Comparison of ENCODE assay signal across 7 mouse cellular contexts in the genomic region with DNA sequence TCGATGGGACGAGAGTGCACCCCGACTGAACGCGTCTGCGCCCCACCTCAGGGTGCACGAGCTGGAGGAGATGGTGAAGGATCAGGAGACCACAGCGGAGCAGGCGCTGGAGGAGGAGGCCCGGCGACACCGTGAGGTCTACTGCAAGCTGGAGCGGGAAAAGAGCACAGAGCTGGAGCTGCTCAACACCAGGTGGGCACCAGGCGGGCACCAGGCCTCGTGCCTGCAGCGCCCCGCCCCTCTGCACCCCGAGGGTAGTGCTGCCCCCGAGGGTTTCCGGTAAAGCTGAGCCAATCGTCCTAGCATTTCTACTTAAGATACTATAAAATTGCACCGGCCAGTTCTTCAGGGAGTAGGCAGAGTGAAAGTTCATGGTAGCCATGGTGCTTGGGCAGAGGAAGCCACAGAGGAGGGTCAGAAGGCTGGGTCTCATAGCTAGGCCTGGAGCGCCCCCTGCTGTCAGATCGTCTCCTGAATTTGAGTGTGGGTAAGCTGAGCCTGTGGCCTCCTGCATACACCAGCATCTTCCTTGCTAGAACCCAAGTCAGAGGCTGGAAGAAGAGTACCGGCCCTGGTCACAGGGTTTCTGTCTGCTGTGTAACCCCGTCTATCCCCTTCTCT.
DNase-seq lines count a peak whose midpoint lies in the region; ATAC-seq and TF ChIP-seq lines count a peak whose summit lies in the region.

No protein-coding gene starts in this region.

- H3K4me2 ChIP-seq in intestine, postnatal 0 days (replicated peaks; ENCODE audit: low read depth) = no peak overlapping the region
- H3K4me2 ChIP-seq in midbrain, embryonic 13.5 days (replicated peaks) = no peak overlapping the region

- no peak overlapping the region for H3K27ac ChIP-seq in intestine, postnatal 0 days (ENCODE audit: low read depth, low read length)
- H3K27ac ChIP-seq in midbrain, embryonic 13.5 days = no peak overlapping the region
- H3K27ac ChIP-seq in small intestine, adult 2 months (ENCODE audit: insufficient read depth, low read depth, low read length) = no peak overlapping the region

- H3K27me3 ChIP-seq in intestine, postnatal 0 days (replicated peaks; ENCODE audit: control insufficient read depth, insufficient read depth, low read length) = no peaks in the 10 kb centered on the region
- H3K27me3 ChIP-seq in midbrain, embryonic 13.5 days = no peaks in the 10 kb centered on the region
- no peaks in the 10 kb centered on the region for H3K27me3 ChIP-seq in small intestine, adult 2 months (ENCODE audit: control insufficient read depth, insufficient read depth, low read length)

- H3K4me3 ChIP-seq in intestine, postnatal 0 days (ENCODE audit: low read depth, low read length) = no peak overlapping the region
- no peak overlapping the region for H3K4me3 ChIP-seq in midbrain, embryonic 13.5 days (replicated peaks)
- H3K4me3 ChIP-seq in small intestine, adult 2 months (ENCODE audit: low read depth, low read length) = no peak overlapping the region

- WGBS in intestine, postnatal 0 days = 65% methylated on average over 26 of the region's 26 CpGs
- 67% methylated on average over 26 of the region's 26 CpGs for WGBS in midbrain, embryonic 13.5 days
- WGBS in small intestine, adult 2 months = 60% methylated on average over 26 of the region's 26 CpGs

- no peaks in the 10 kb centered on the region; the same call in 1 of the 2 replicates for H3K36me3 ChIP-seq in intestine, postnatal 0 days (ENCODE audit: control insufficient read depth, insufficient read depth)
- peaks cover 53% of the 10 kb centered on the region for H3K36me3 ChIP-seq in midbrain, embryonic 13.5 days
- H3K36me3 ChIP-seq in small intestine, adult 2 months (ENCODE audit: control insufficient read depth, insufficient read depth, low read length) = peaks cover 2% of the 10 kb centered on the region; the same call in 1 of the 2 replicates

- no peaks in the 10 kb centered on the region for H3K4me1 ChIP-seq in intestine, postnatal 0 days (replicated peaks; ENCODE audit: control insufficient read depth, insufficient read depth, low read length)
- peaks cover 5% of the 10 kb centered on the region; the same call in 1 of the 2 replicates for H3K4me1 ChIP-seq in midbrain, embryonic 13.5 days (replicated peaks)
- H3K4me1 ChIP-seq in small intestine, adult 2 months (ENCODE audit: control insufficient read depth, insufficient read depth, insufficient read length, low read length) = no peaks in the 10 kb centered on the region; the same call in 1 of the 2 replicates

- intact Hi-C loops in gastrocnemius, postnatal 36 days (cut with DNase I) = loop anchor here (5.0 kb wide), 1 partner anchor 276 kb away; a partner anchor contains a TSS
- intact Hi-C loops in left cerebral cortex, postnatal 36 days (cut with DNase I) = loop anchor here (2.0 kb wide), 2 partner anchors 62 to 102 kb away; no protein-coding TSS in a partner anchor

- TF ChIP-seq CTCF in intestine, postnatal 0 days (IDR thresholded peaks at IDR 0.05; ENCODE audit: low read depth) = peak; percentile 93
- TF ChIP-seq CTCF in small intestine, adult 2 months (IDR thresholded peaks at IDR 0.05; ENCODE audit: extremely low read depth, insufficient read length, insufficient replicate concordance, low read depth, low read length) = peak; percentile 92

- peak; percentile 48; the same call in 1 of the 2 replicates for ATAC-seq in intestine, postnatal 0 days
- ATAC-seq in midbrain, embryonic 13.5 days = peak; percentile 78

- no peak overlapping the region for H3K9ac ChIP-seq in intestine, postnatal 0 days (ENCODE audit: low read depth, low read length)
- no peak overlapping the region for H3K9ac ChIP-seq in midbrain, embryonic 13.5 days (replicated peaks)

- DNase-seq in adrenal gland, adult 18-20 months (ENCODE audit: low spot score in 2 of 2) = peak; percentile 93 to 95
- DNase-seq in embryo, embryonic 10 days (ENCODE audit: low spot score) = peak; percentile 96
- peak; percentile 84 to 91 for DNase-seq in gastrocnemius, postnatal 36 days
- peak; percentile 79 to 83 for DNase-seq in left cerebral cortex, postnatal 36 days (ENCODE audit: low spot score in 2 of 2)

- no peaks in the 10 kb centered on the region for H3K9me3 ChIP-seq in intestine, postnatal 0 days (ENCODE audit: control insufficient read depth)
- no peaks in the 10 kb centered on the region for H3K9me3 ChIP-seq in midbrain, embryonic 13.5 days

- TF ChIP-seq POLR2A in small intestine, adult 2 months (IDR thresholded peaks at IDR 0.05; ENCODE audit: low read depth, low read length) = no peak
